Mouse (Mus musculus): ENCODE results near the gene Gpr132. TPM values are rescaled to one million over a fixed set of nuclear protein-coding genes. Genes with fewer than 3 reads are reported as not detected.

The Gpr132 gene
- total and polyA plus RNA-seq, 3 experiments = 0.26 to 1.3 (median 0.59) TPM

- no peak for DNase-seq
Measured at GRCm38 (mm10) chr12:112877073-112877576, 9.1 kb upstream of the Gpr132 start.

- DNase-seq = peak; percentile 80
Measured at GRCm38 (mm10) chr12:112876332-112877072, 8.5 kb upstream of the Gpr132 start.

- DNase-seq = peak; percentile 90
Measured at GRCm38 (mm10) chr12:112875225-112876013, 7.4 kb upstream of the Gpr132 start.

GRCm38 (mm10) chr12:112874199-112874598, 6.2 kb upstream of the Gpr132 start:
- no peak for DNase-seq

- peak; percentile 70 for DNase-seq
Measured at GRCm38 (mm10) chr12:112873452-112874190, 5.6 kb upstream of the Gpr132 start.

GRCm38 (mm10) chr12:112872991-112873390, 5.0 kb upstream of the Gpr132 start:
- no peak for DNase-seq

GRCm38 (mm10) chr12:112871272-112871671, 3.2 kb upstream of the Gpr132 start:
- no peak for DNase-seq

- DNase-seq = no peak
Measured at GRCm38 (mm10) chr12:112870775-112871174, 2.7 kb upstream of the Gpr132 start.

GRCm38 (mm10) chr12:112869783-112870204, 1.8 kb upstream of the Gpr132 start:
- DNase-seq = peak; percentile 42

GRCm38 (mm10) chr12:112867106-112867674, 838 bp downstream of the Gpr132 start:
- no peak for DNase-seq

- peak; percentile 62 for DNase-seq
Measured at GRCm38 (mm10) chr12:112866467-112867080, 1.5 kb downstream of the Gpr132 start.

- no peak for DNase-seq
Measured at GRCm38 (mm10) chr12:112864804-112865203, 3.2 kb downstream of the Gpr132 start.

GRCm38 (mm10) chr12:112861911-112862321, 6.1 kb downstream of the Gpr132 start:
- DNase-seq = no peak

- DNase-seq = no peak
Measured at GRCm38 (mm10) chr12:112860765-112861164, 7.3 kb downstream of the Gpr132 start.

GRCm38 (mm10) chr12:112859930-112860329, 8.1 kb downstream of the Gpr132 start:
- DNase-seq = no peak

GRCm38 (mm10) chr12:112858581-112859336, 9.3 kb downstream of the Gpr132 start:
- no peak for DNase-seq

GRCm38 (mm10) chr12:112857021-112857925, 10.8 kb downstream of the Gpr132 start:
- DNase-seq = no peak

GRCm38 (mm10) chr12:112856338-112856737, 11.7 kb downstream of the Gpr132 start:
- DNase-seq = no peak

GRCm38 (mm10) chr12:112854610-112855333, 13.3 kb downstream of the Gpr132 start:
- no peak for DNase-seq
